Mouse (Mus musculus): ENCODE results near the gene Pax3.

GRCm38 (mm10) chr1:78210568-78210967 is 13.6 kb upstream of the Pax3 start:
- no peak for TF ChIP-seq POLR2A (IDR thresholded peaks at IDR 0.05; ENCODE audit: borderline replicate concordance, low read depth, low read length)
- no peak for TF ChIP-seq CTCF (IDR thresholded peaks at IDR 0.05; ENCODE audit: low read depth, low read length)

Measured in bone marrow macrophage, adult 2 months (primary cell).